Mouse (Mus musculus) liver, embryonic 16.5 days (tissue): Measurements from ENCODE around the gene Rlf. TPM values are rescaled to one million over a fixed set of nuclear protein-coding genes. Genes with fewer than 3 reads are reported as not detected.

ENCODE experiments used
- polyA plus RNA-seq: library from polyadenylated mRNA; unstranded; fragments of >200 nt; fragmentation: Nextera tagmentation; extraction: Ambion mirVana; gene quantifications from 2 replicates; pipeline ENCODE4 v1.2.1, GENCODE M21; 2015

Gene Rlf
- polyA plus RNA-seq, 1 experiment from 2014 or later = 11.1 TPM

Other genes starting within 250 kb of the Rlf start
- gene Smap2, start 197.8 kb downstream of the Rlf start, polyA plus RNA-seq = 13.2 and 14.0 TPM in 2 replicates
- gene Col9a2, start 175.7 kb downstream of the Rlf start, polyA plus RNA-seq = 0.67 and 0.85 TPM in 2 replicates
- gene Zmpste24, start 116.8 kb downstream of the Rlf start, polyA plus RNA-seq = 20.5 TPM in 2 replicates
- not detected in 2 replicates for gene Tmco2, start 105.9 kb downstream of the Rlf start, polyA plus RNA-seq
- gene Gm12888, start 109.8 kb upstream of the Rlf start, polyA plus RNA-seq = not detected in 2 replicates
- gene Gm12886, start 208.0 kb upstream of the Rlf start, polyA plus RNA-seq = not detected in 2 replicates